Mouse (Mus musculus): ENCODE measurements around the gene Sh3bp5l. TPM values are rescaled to one million over a fixed set of nuclear protein-coding genes. Genes with fewer than 3 reads are reported as not detected.

Gene Sh3bp5l
- polyA plus RNA-seq (2016; fragmentation: Nextera tagmentation; extraction: Ambion mirVana): 49.1 and 50.7 TPM in 2 replicates

- under 1% methylated on average over 52 of the region's 52 CpGs for WGBS
- H3K27ac ChIP-seq: peak within 1 kb of the TSS; percentile 76
- peak; percentile 96 for ATAC-seq (ENCODE audit: low FRiP score)
- no peaks in the 10 kb centered on the region for H3K27me3 ChIP-seq
- H3K9me3 ChIP-seq (replicated peaks): no peaks in the 10 kb centered on the region
- peak within 1 kb of the TSS; percentile 90 for H3K9ac ChIP-seq
- peaks cover 32% of the 10 kb centered on the region for H3K4me1 ChIP-seq
- H3K4me2 ChIP-seq (replicated peaks): peak within 1 kb of the TSS; percentile 92
- peaks cover 40% of the 10 kb centered on the region for H3K36me3 ChIP-seq
- H3K4me3 ChIP-seq: peak within 1 kb of the TSS; percentile 83
Observed at GRCm38 (mm10) chr11:58330276-58331148, at the start of gene Sh3bp5l, which contains the start of gene Zfp672. Sh3bp5l (plus strand) TSS chr11:58330724. Zfp672 (minus strand) TSS chr11:58330339.

GRCm38 (mm10) chr11:58281970-58282496, 48.5 kb upstream of the Sh3bp5l start:
- 85% methylated on average over 13 of the region's 13 CpGs for WGBS
- Histone ChIP-seq H3K4me2 (replicated peaks) (no peak overlapping the region), H3K4me1 (no peaks in the 10 kb centered on the region)

DNA sequence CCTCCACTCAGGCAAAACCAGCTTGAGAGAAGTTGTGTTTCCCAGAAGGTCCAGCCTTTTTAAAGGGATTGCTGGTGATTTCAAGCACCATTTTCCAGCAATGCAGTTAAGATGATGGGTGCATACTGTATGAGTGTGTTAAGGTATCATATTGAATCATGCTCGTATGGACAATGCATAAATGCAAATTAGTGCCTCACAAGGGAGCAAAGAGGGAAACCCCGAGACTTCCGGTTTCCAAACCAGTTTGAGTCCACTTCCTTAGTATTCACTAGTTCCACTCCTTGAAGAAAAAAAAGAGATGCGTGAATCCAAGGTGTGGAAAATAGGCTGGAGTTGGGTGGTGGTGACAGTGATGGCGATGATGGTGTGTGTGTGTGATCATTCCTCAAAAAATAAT, 48.0 kb upstream of the Sh3bp5l start:
- no peak overlapping the region for H3K4me2 ChIP-seq (replicated peaks)
- H3K27me3 ChIP-seq: no peaks in the 10 kb centered on the region
- no peaks in the 10 kb centered on the region for H3K4me1 ChIP-seq
- no peak overlapping the region for H3K4me3 ChIP-seq
- no peak overlapping the region for H3K27ac ChIP-seq
- no peaks in the 10 kb centered on the region for H3K36me3 ChIP-seq
- H3K9ac ChIP-seq: no peak overlapping the region
- H3K9me3 ChIP-seq (replicated peaks): no peaks in the 10 kb centered on the region
- ATAC-seq (ENCODE audit: low FRiP score): no peak
- 86% methylated on average over 5 of the region's 5 CpGs for WGBS

More at GRCm38 (mm10) chr11:58281970-58282496, 48.5 kb upstream of the Sh3bp5l start:
- no peaks in the 10 kb centered on the region for H3K27me3 ChIP-seq
- no peaks in the 10 kb centered on the region for H3K36me3 ChIP-seq
- H3K27ac ChIP-seq: no peak overlapping the region
- ATAC-seq (ENCODE audit: low FRiP score): no peak
- no peak overlapping the region for H3K9ac ChIP-seq
- H3K9me3 ChIP-seq (replicated peaks): no peaks in the 10 kb centered on the region
- H3K4me3 ChIP-seq: no peak overlapping the region

GRCm38 (mm10) chr11:58289992-58290682, 40.4 kb upstream of the Sh3bp5l start:
- no peak for ATAC-seq (ENCODE audit: low FRiP score)
- H3K36me3 ChIP-seq: no peaks in the 10 kb centered on the region
- no peak overlapping the region for H3K4me3 ChIP-seq
- 78% methylated on average over 9 of the region's 9 CpGs for WGBS
- no peak overlapping the region for H3K27ac ChIP-seq
- H3K4me2 ChIP-seq (replicated peaks): no peak overlapping the region
- H3K4me1 ChIP-seq: no peaks in the 10 kb centered on the region
- H3K9ac ChIP-seq: no peak overlapping the region
- no peaks in the 10 kb centered on the region for H3K9me3 ChIP-seq (replicated peaks)
- H3K27me3 ChIP-seq: no peaks in the 10 kb centered on the region

DNA sequence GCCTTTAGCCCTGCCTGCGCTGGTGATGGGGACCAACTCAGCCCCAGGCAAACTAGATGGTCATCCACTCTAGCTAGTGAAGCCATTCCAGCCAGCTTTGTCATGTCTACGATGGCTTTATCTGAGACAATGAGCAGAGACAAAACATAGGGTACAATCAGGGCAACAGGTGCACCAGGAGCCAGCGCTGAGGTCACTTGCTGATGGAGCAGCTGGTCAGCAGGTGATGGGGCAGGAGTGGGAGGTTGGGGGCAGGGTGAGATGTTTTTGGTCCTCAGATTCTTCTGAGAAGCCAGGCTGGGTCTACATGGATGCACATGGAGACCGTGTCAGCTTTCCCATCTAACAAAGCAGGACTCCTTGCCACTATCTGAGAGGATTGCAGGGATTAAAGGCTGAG, 39.7 kb upstream of the Sh3bp5l start:
- Histone ChIP-seq H3K4me3 (no peak overlapping the region), H3K36me3 (no peaks in the 10 kb centered on the region), H3K27me3 (no peaks in the 10 kb centered on the region), H3K9ac (no peak overlapping the region), H3K9me3 (replicated peaks) (no peaks in the 10 kb centered on the region), H3K4me1 (no peaks in the 10 kb centered on the region), H3K27ac (no peak overlapping the region), H3K4me2 (replicated peaks) (no peak overlapping the region)
- no peak for ATAC-seq (ENCODE audit: low FRiP score)
- 78% methylated on average over 4 of the region's 4 CpGs for WGBS

GRCm38 (mm10) chr11:58292791-58293190, 37.7 kb upstream of the Sh3bp5l start:
- no peaks in the 10 kb centered on the region for H3K27me3 ChIP-seq
- no peak overlapping the region for H3K27ac ChIP-seq
- no peaks in the 10 kb centered on the region for H3K9me3 ChIP-seq (replicated peaks)
- H3K36me3 ChIP-seq: no peaks in the 10 kb centered on the region
- H3K4me1 ChIP-seq: no peaks in the 10 kb centered on the region
- no peak overlapping the region for H3K9ac ChIP-seq
- no peak overlapping the region for H3K4me2 ChIP-seq (replicated peaks)
- WGBS: 47% methylated on average over 4 of the region's 4 CpGs
- H3K4me3 ChIP-seq: no peak overlapping the region
- no peak for ATAC-seq (ENCODE audit: low FRiP score)

GRCm38 (mm10) chr11:58297396-58297795, 33.1 kb upstream of the Sh3bp5l start:
- Histone ChIP-seq H3K36me3 (no peaks in the 10 kb centered on the region), H3K9me3 (replicated peaks) (no peaks in the 10 kb centered on the region), H3K27ac (no peak overlapping the region), H3K9ac (no peak overlapping the region), H3K4me1 (peaks cover 2% of the 10 kb centered on the region; the same call in 1 of the 2 replicates), H3K4me3 (no peak overlapping the region), H3K27me3 (no peaks in the 10 kb centered on the region), H3K4me2 (replicated peaks) (no peak overlapping the region)
- no peak for ATAC-seq (ENCODE audit: low FRiP score)
- 48% methylated on average over 6 of the region's 6 CpGs for WGBS

- H3K36me3 ChIP-seq: no peaks in the 10 kb centered on the region
- 13% methylated on average over 13 of the region's 13 CpGs for WGBS
- no peaks in the 10 kb centered on the region for H3K27me3 ChIP-seq
- H3K4me3 ChIP-seq: peak overlapping the region; percentile 57
- peak overlapping the region; percentile 59 for H3K4me2 ChIP-seq (replicated peaks)
- peaks cover 6% of the 10 kb centered on the region for H3K4me1 ChIP-seq
- no peaks in the 10 kb centered on the region for H3K9me3 ChIP-seq (replicated peaks)
- no peak for ATAC-seq (ENCODE audit: low FRiP score)
- no peak overlapping the region for H3K9ac ChIP-seq
- H3K27ac ChIP-seq: peak overlapping the region; percentile 55
Observed at GRCm38 (mm10) chr11:58301057-58301456, 29.5 kb upstream of the Sh3bp5l start.

- Histone ChIP-seq H3K4me3 (peak overlapping the region; percentile 57), H3K4me1 (peaks cover 10% of the 10 kb centered on the region), H3K4me2 (replicated peaks) (peak overlapping the region; percentile 59), H3K9ac (peak overlapping the region; percentile 62), H3K9me3 (replicated peaks) (no peaks in the 10 kb centered on the region), H3K27me3 (no peaks in the 10 kb centered on the region), H3K36me3 (no peaks in the 10 kb centered on the region), H3K27ac (peak overlapping the region; percentile 88)
- peak; percentile 87 for ATAC-seq (ENCODE audit: low FRiP score)
- under 1% methylated on average over 36 of the region's 36 CpGs for WGBS
Observed at GRCm38 (mm10) chr11:58301837-58302754, 28.4 kb upstream of the Sh3bp5l start.

GRCm38 (mm10) chr11:58302774-58303445, 27.6 kb upstream of the Sh3bp5l start:
- H3K9me3 ChIP-seq (replicated peaks): no peaks in the 10 kb centered on the region
- 0 out of 2 replicates have a peak, but pooled peaks cover 1% of the 10 kb centered on the region for H3K27me3 ChIP-seq
- H3K27ac ChIP-seq: peak overlapping the region; percentile 88
- no peaks in the 10 kb centered on the region for H3K36me3 ChIP-seq
- H3K4me2 ChIP-seq (replicated peaks): peak overlapping the region; percentile 59
- WGBS: under 1% methylated on average over 26 of the region's 26 CpGs
- peak; percentile 46; the same call in 1 of the 2 replicates for ATAC-seq (ENCODE audit: low FRiP score)
- H3K4me3 ChIP-seq: peak overlapping the region; percentile 57
- H3K9ac ChIP-seq: peak overlapping the region; percentile 62
- H3K4me1 ChIP-seq: peaks cover 18% of the 10 kb centered on the region

DNA sequence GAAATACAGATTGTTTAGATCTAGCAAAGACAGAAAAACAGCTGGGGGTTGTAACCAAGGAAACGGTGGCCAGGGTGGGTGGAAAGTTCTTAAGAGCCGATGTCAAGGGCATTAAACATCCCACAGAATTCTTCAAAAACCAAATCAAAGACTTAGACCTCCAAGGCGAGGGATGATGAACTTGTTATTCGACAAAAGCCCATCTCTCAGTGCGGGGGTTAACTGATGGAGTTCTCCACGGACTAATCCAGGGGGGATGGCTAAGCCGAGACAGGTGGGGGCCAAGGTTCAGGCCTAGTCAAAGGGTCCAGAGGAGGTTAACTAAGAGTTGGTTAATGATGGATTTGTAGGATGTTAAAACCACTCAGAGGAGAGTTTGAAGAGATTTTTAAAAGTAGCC, 26.9 kb upstream of the Sh3bp5l start:
- Histone ChIP-seq H3K4me2 (replicated peaks) (peak overlapping the region; percentile 59), H3K27ac (no peak overlapping the region), H3K4me1 (peaks cover 21% of the 10 kb centered on the region), H3K36me3 (no peaks in the 10 kb centered on the region), H3K4me3 (peak overlapping the region; percentile 20; the same call in 1 of the 2 replicates), H3K9ac (no peak overlapping the region), H3K27me3 (0 out of 2 replicates have a peak, but pooled peaks cover 4% of the 10 kb centered on the region), H3K9me3 (replicated peaks) (no peaks in the 10 kb centered on the region)
- ATAC-seq (ENCODE audit: low FRiP score): no peak
- 14% methylated on average over 7 of the region's 7 CpGs for WGBS

All from hindbrain, embryonic 12.5 days (tissue).